Mouse (Mus musculus) forebrain, embryonic 13.5 days (tissue): ENCODE results near the gene Tapbpl. TPM values are rescaled to one million over a fixed set of nuclear protein-coding genes. Genes with fewer than 3 reads are reported as not detected.

Source experiments
- ATAC-seq: fragments of 200-750 bp; cut with Nextera tagmentation; 2 replicates; pipeline ENCODE4 v1.8.0; 2017
- H3K27ac ChIP-seq: fragments of 300-500 bp; sonication (generic); 2 replicates; pipeline ENCODE4 v1.5.1; 2015; ENCODE audit warnings: inconsistent platforms, mild to moderate bottlenecking, moderate library complexity
- H3K27me3 ChIP-seq: fragments of 300-500 bp; sonication (generic); 2 replicates; pipeline ENCODE4 v1.6.1; 2015; ENCODE audit warnings: mild to moderate bottlenecking, inconsistent platforms
- H3K36me3 ChIP-seq: fragments of 300-500 bp; sonication (generic); 2 replicates; pipeline ENCODE4 v1.6.1; 2015; ENCODE audit warnings: mild to moderate bottlenecking, inconsistent platforms; ENCODE audit not compliant: poor library complexity, severe bottlenecking
- H3K4me1 ChIP-seq: fragments of 300-500 bp; sonication (generic); 2 replicates; pipeline ENCODE4 v1.6.1; 2015; ENCODE audit warnings: inconsistent platforms
- H3K4me2 ChIP-seq: fragments of 300-500 bp; sonication (generic); 2 replicates; pipeline ENCODE4 v1.6.1; 2015; ENCODE audit warnings: inconsistent platforms, mild to moderate bottlenecking, moderate library complexity
- H3K4me3 ChIP-seq: fragments of 300-500 bp; sonication (generic); 2 replicates; pipeline ENCODE4 v1.5.1; 2015; ENCODE audit warnings: mild to moderate bottlenecking, inconsistent platforms
- H3K9ac ChIP-seq: fragments of 300-500 bp; sonication (generic); 2 replicates; pipeline ENCODE4 v1.6.1; 2015; ENCODE audit warnings: mild to moderate bottlenecking, inconsistent platforms
- H3K9me3 ChIP-seq: fragments of 300-500 bp; sonication (generic); replicated peaks from 2 replicates; pipeline ENCODE4 v1.6.1; 2016; ENCODE audit warnings: inconsistent platforms
- WGBS: fragments of 180-500 bp; shearing (Covaris S2); methylation state at CpG from one replicate; pipeline ENCODE4 v1.1.7; 2015; 5-methylcytosine and 5-hydroxymethylcytosine counted together
- polyA plus RNA-seq: library from polyadenylated mRNA; unstranded; fragments of >200 nt; fragmentation: Nextera tagmentation; extraction: Ambion mirVana; gene quantifications from 2 replicates; pipeline ENCODE4 v1.2.1, GENCODE M21; 2015

Gene Tapbpl
- polyA plus RNA-seq, 1 experiment from 2014 or later, result 2.2 TPM

DNA sequence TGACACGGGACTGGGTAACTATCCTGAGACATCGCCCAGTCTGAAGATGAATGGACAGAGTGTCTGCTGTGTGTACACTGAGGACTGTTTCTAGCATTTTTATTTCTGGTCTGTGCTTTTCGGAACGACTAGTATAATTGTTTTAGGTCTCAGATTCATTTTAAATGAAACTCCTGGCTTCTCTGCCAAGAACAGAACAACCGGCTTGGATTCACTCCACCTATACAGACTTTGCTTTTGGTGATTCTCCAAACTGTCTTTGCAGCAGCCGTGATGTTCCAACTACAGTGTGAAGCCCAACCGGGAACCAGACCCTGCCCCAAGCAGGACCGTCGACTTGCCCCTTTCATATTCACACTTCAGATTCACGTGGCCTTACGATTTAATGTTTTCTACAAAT, 13.8 kb downstream of the Tapbpl start:
- ATAC-seq, result no peak
- peaks cover 19% of the 10 kb centered on the region for H3K27me3 ChIP-seq

DNA sequence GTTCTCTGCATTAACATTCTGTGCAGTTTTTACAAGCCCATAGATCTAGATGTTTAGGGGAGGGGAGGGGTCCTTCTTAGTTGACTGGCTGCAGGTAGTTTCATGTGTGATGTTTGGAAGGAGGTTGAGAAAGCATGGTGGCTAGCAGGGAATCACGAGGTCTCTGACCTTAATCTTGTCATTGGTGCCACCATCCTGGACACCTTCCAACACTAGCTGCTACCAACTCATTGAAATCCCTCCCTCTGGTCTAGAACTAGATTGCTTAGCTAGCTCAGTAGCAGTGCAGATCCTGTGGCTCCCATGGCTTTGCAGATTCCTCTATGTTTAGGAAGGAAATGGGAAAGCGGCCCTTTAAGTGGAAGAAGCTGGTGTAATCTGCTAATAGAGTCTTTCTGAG, 14.8 kb downstream of the Tapbpl start:
- H3K4me1 ChIP-seq, result peaks cover 9% of the 10 kb centered on the region; the same call in 1 of the 2 replicates
- no peak for ATAC-seq
- no peaks in the 10 kb centered on the region for H3K36me3 ChIP-seq
- H3K9ac ChIP-seq, result no peak overlapping the region
- peaks cover 19% of the 10 kb centered on the region for H3K27me3 ChIP-seq
- WGBS, result 80% methylated on average over 2 of the region's 2 CpGs
- H3K4me3 ChIP-seq, result no peak overlapping the region
- H3K27ac ChIP-seq, result no peak overlapping the region
- H3K9me3 ChIP-seq, result no peaks in the 10 kb centered on the region
- peak overlapping the region; percentile 95; the same call in 1 of the 2 replicates for H3K4me2 ChIP-seq

More for the DNA sequence above, 13.8 kb downstream of the Tapbpl start:
- Histone ChIP-seq H3K27ac (no peak overlapping the region), H3K4me1 (peaks cover 9% of the 10 kb centered on the region; the same call in 1 of the 2 replicates), H3K36me3 (no peaks in the 10 kb centered on the region), H3K9ac (no peak overlapping the region), H3K9me3 (no peaks in the 10 kb centered on the region), H3K4me3 (no peak overlapping the region), H3K4me2 (no peak overlapping the region)
- 92% methylated on average over 11 of the region's 11 CpGs for WGBS

GRCm38 (mm10) chr6:125215148-125215954, 16.3 kb downstream of the Tapbpl start, which contains the start of gene Vamp1:
Gene Vamp1, plus strand, starts transcription at chr6:125215551.
- Histone ChIP-seq H3K36me3 (no peaks in the 10 kb centered on the region), H3K4me2 (peak within 1 kb of the TSS; percentile 95), H3K4me3 (peak within 1 kb of the TSS; percentile 71), H3K27me3 (peaks cover 23% of the 10 kb centered on the region), H3K4me1 (peaks cover 9% of the 10 kb centered on the region; the same call in 1 of the 2 replicates), H3K9ac (peak within 1 kb of the TSS; percentile 84), H3K9me3 (no peaks in the 10 kb centered on the region), H3K27ac (peak within 1 kb of the TSS; percentile 65)
- ATAC-seq, result peak; percentile 97
- under 1% methylated on average over 48 of the region's 48 CpGs for WGBS

DNA sequence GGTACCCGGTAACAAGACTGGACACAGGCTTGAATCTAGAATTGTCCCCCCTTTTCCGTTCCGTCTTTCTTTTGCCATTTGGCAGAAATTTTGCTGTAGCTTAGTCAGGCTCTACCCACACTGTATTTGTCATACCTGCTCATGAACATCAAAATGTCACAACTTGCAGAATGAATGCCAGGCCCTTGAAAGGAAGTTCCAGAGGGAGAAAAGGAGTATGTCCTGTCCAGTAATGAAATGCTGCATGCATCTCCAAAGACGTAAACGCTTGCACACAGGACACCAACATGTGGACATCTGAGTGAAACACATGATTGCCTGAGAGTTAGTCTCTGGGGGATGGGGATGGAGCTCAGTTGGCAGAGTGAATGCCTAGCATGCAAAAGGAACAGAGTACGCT, 17.9 kb downstream of the Tapbpl start:
- H3K27me3 ChIP-seq, result peaks cover 23% of the 10 kb centered on the region
- H3K4me2 ChIP-seq, result no peak overlapping the region
- no peak for ATAC-seq
- H3K9ac ChIP-seq, result no peak overlapping the region
- no peaks in the 10 kb centered on the region for H3K9me3 ChIP-seq
- 78% methylated on average over 6 of the region's 6 CpGs for WGBS
- H3K36me3 ChIP-seq, result no peaks in the 10 kb centered on the region
- no peak overlapping the region for H3K27ac ChIP-seq
- no peak overlapping the region for H3K4me3 ChIP-seq
- peaks cover 9% of the 10 kb centered on the region; the same call in 1 of the 2 replicates for H3K4me1 ChIP-seq

- peaks cover 23% of the 10 kb centered on the region for H3K27me3 ChIP-seq
- 77% methylated on average over 6 of the region's 6 CpGs for WGBS
- H3K36me3 ChIP-seq, result no peaks in the 10 kb centered on the region
Measured at GRCm38 (mm10) chr6:125213129-125213528, 18.5 kb downstream of the Tapbpl start.

DNA sequence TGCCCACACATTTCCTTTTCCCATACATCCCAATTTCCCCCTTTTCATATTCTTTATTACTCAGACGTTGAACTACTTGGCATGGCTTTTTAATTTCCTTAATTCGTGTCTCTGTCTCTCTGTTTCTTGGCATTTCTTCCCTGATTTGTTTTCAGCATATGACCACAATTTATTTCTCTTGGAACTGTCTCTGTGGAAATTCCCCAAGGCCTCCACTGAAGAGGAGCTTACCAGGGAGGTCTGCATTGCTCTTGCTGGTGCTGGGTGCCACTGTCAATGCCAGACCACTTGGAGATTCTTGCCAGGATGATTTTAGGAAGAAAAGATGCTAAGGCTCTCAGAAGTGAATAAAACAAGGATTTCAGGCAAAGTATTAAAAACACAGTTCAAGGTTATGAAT, 19.0 kb downstream of the Tapbpl start:
- WGBS, result 58% methylated on average over 2 of the region's 2 CpGs
- H3K4me3 ChIP-seq, result no peak overlapping the region
- peaks cover 9% of the 10 kb centered on the region; the same call in 1 of the 2 replicates for H3K4me1 ChIP-seq
- no peaks in the 10 kb centered on the region for H3K36me3 ChIP-seq
- ATAC-seq, result no peak
- H3K27ac ChIP-seq, result no peak overlapping the region
- no peak overlapping the region for H3K4me2 ChIP-seq
- no peak overlapping the region for H3K9ac ChIP-seq
- no peaks in the 10 kb centered on the region for H3K9me3 ChIP-seq
- peaks cover 23% of the 10 kb centered on the region for H3K27me3 ChIP-seq

More at GRCm38 (mm10) chr6:125213129-125213528, 18.5 kb downstream of the Tapbpl start:
- no peak for ATAC-seq
- Histone ChIP-seq H3K4me3 (no peak overlapping the region), H3K27ac (no peak overlapping the region), H3K9ac (no peak overlapping the region), H3K4me1 (peaks cover 9% of the 10 kb centered on the region; the same call in 1 of the 2 replicates), H3K9me3 (no peaks in the 10 kb centered on the region), H3K4me2 (no peak overlapping the region)

DNA sequence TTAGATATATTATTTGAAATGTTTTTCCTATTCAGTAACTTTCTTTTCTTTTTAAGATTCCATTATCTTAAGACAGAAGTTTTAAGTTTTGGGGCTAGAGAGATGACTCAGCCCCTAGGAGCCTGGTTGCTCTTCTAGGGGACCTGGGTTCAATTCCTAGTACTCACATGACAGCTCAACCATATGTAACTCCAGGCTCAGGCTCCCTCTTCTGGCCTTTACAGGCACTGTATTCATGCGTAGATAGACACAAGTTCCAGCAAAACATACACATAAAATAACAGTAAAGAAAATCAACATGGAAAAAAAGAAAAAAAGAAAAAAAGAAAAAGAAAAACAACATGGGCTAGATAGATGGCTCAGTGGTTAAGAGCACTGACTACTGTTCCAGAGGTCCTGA, 21.2 kb downstream of the Tapbpl start:
- 76% methylated on average over 1 of the region's 1 CpGs for WGBS
- Histone ChIP-seq H3K9me3 (no peaks in the 10 kb centered on the region), H3K27ac (no peak overlapping the region), H3K27me3 (peaks cover 17% of the 10 kb centered on the region), H3K9ac (no peak overlapping the region), H3K4me1 (no peaks in the 10 kb centered on the region), H3K4me3 (no peak overlapping the region), H3K36me3 (no peaks in the 10 kb centered on the region), H3K4me2 (no peak overlapping the region)
- ATAC-seq, result no peak

- no peak overlapping the region for H3K4me3 ChIP-seq
- ATAC-seq, result no peak
- no peak overlapping the region for H3K4me2 ChIP-seq
- 85% methylated on average over 5 of the region's 5 CpGs for WGBS
- H3K27ac ChIP-seq, result no peak overlapping the region
- peaks cover 34% of the 10 kb centered on the region for H3K36me3 ChIP-seq
- no peaks in the 10 kb centered on the region for H3K27me3 ChIP-seq
- H3K9me3 ChIP-seq, result no peaks in the 10 kb centered on the region
- H3K4me1 ChIP-seq, result peaks cover 11% of the 10 kb centered on the region
- H3K9ac ChIP-seq, result no peak overlapping the region
Measured at GRCm38 (mm10) chr6:125197166-125197565, 34.5 kb downstream of the Tapbpl start.

- Histone ChIP-seq H3K27ac (no peak overlapping the region), H3K4me2 (no peak overlapping the region), H3K36me3 (peaks cover 34% of the 10 kb centered on the region), H3K4me3 (no peak overlapping the region), H3K9me3 (no peaks in the 10 kb centered on the region), H3K4me1 (peaks cover 11% of the 10 kb centered on the region), H3K9ac (no peak overlapping the region), H3K27me3 (no peaks in the 10 kb centered on the region)
- WGBS, result 48% methylated on average over 3 of the region's 3 CpGs
- no peak for ATAC-seq
Measured at GRCm38 (mm10) chr6:125196301-125196700, 35.4 kb downstream of the Tapbpl start.

DNA sequence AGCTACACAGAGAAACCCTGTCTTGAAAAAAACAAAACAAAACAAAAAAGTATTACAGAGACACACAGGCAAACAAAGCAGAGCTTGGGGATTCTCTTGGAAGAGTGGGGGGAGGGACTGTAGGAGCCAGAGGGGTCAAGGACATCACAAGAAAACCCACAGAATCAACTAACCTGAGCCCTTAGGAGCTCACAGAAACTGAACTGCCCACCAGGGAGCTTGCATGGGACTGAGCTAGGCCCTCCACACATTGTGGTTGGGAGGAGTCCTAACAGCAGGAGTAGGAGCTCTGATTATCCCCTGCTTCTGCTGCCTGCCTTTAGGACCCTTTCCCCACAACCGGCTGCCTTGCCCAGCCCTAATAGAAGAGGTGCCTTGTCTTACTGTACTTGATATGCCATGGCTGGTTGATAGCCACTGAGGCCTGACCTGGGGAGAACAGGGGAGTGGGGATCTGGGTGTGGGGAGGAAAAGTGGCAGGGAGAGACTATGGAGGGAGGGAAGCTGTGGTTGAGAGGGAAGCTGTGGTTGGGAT, 36.1 kb downstream of the Tapbpl start:
- no peak overlapping the region for H3K4me3 ChIP-seq
- no peak overlapping the region for H3K4me2 ChIP-seq
- H3K36me3 ChIP-seq, result peaks cover 34% of the 10 kb centered on the region
- H3K4me1 ChIP-seq, result peaks cover 14% of the 10 kb centered on the region
- H3K27me3 ChIP-seq, result no peaks in the 10 kb centered on the region
- no peak overlapping the region for H3K9ac ChIP-seq
- no peak overlapping the region for H3K27ac ChIP-seq
- no peaks in the 10 kb centered on the region for H3K9me3 ChIP-seq
- WGBS, result 29% methylated on average over 1 of the region's 1 CpGs
- no peak for ATAC-seq

DNA sequence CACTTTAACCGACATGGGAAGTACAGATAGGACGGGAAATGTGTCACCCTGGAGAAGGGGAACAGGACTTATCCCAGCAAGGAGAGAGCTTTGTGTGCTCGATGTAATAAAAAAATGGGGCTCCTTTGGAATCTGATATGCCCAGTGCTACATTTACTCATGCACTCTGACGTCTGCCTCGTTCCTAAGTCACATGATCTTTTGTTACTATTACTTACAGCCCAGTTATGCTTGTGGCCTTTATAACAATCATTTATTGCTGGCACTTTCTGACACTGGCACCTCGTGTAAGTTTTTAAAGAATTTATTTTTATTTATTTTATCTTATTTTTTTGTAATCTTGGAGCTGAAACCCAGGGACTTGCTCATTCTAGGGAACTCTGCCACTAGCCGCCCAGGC, 38.3 kb downstream of the Tapbpl start:
- 90% methylated on average over 7 of the region's 7 CpGs for WGBS
- Histone ChIP-seq H3K4me2 (0 out of 2 replicates have a peak overlapping the region, but pooled peaks have one; percentile 92), H3K9ac (no peak overlapping the region), H3K36me3 (peaks cover 44% of the 10 kb centered on the region), H3K4me1 (peaks cover 27% of the 10 kb centered on the region), H3K9me3 (no peaks in the 10 kb centered on the region), H3K27me3 (no peaks in the 10 kb centered on the region), H3K4me3 (no peak overlapping the region), H3K27ac (no peak overlapping the region)
- ATAC-seq, result no peak

DNA sequence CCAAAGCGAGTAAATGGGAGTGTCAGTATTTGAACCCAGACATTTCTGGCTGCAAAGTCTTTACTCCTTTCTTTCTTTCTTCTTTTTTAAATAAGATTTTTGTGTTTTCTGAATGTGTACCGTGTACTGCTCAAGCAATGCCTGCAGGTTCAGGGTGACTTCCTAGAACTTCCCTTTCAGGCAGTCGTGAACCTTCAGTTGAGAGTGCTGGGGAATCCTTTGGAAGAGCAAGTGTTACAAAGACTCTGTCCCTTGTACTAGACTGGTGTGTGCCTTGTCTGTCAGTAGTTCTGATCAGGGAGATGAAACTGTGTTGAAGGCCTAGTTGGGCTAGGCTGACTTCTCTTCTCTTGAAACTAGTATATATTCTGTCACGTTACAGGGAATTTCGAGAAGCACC, 38.8 kb downstream of the Tapbpl start:
- no peaks in the 10 kb centered on the region for H3K9me3 ChIP-seq
- no peak for ATAC-seq
- peak overlapping the region; percentile 92 for H3K4me2 ChIP-seq
- H3K27me3 ChIP-seq, result no peaks in the 10 kb centered on the region
- peak overlapping the region; percentile 71 for H3K4me3 ChIP-seq
- WGBS, result 54% methylated on average over 5 of the region's 5 CpGs
- peaks cover 49% of the 10 kb centered on the region for H3K36me3 ChIP-seq
- H3K4me1 ChIP-seq, result peaks cover 28% of the 10 kb centered on the region
- peak overlapping the region; percentile 84 for H3K9ac ChIP-seq
- peak overlapping the region; percentile 99 for H3K27ac ChIP-seq
